Mouse (Mus musculus) small intestine, adult 2 months (tissue): ENCODE results near the gene Nckap5. TPM values are rescaled to one million over a fixed set of nuclear protein-coding genes. Genes with fewer than 3 reads are reported as not detected.

Source experiments
- H3K27ac ChIP-seq: fragments of 200-500 bp; 2 replicates; pipeline ENCODE4 v1.5.1; 2012; ENCODE audit warnings: low read depth, low read length, control low read depth, inconsistent platforms; ENCODE audit not compliant: insufficient read depth
- H3K27me3 ChIP-seq: fragments of 200-500 bp; 2 replicates; pipeline ENCODE4 v1.6.1; 2012; ENCODE audit warnings: mild to moderate bottlenecking, moderate library complexity, low read length, inconsistent platforms; ENCODE audit not compliant: control insufficient read depth, insufficient read depth
- H3K36me3 ChIP-seq: fragments of 200-500 bp; 2 replicates; pipeline ENCODE4 v1.6.1; 2012; ENCODE audit warnings: mild to moderate bottlenecking, low read length, control low read depth, inconsistent platforms; ENCODE audit not compliant: control insufficient read depth, insufficient read depth
- H3K4me1 ChIP-seq: fragments of 200-500 bp; 2 replicates; pipeline ENCODE4 v1.6.1; 2012; ENCODE audit warnings: low read length, inconsistent platforms, mixed read lengths; ENCODE audit not compliant: control insufficient read depth, insufficient read depth, insufficient read length
- H3K4me3 ChIP-seq: fragments of 200-500 bp; 2 replicates; pipeline ENCODE4 v1.5.1; 2012; ENCODE audit warnings: low read depth, mild to moderate bottlenecking, control low read depth, inconsistent platforms, low read length, moderate library complexity
- CTCF ChIP-seq: fragments of 200-500 bp; IDR thresholded peaks from 2 replicates; pipeline ENCODE4 v1.5.1; 2012; ENCODE audit warnings: low read depth, mild to moderate bottlenecking, control low read depth, inconsistent platforms, low read length, moderate library complexity, mixed read lengths; ENCODE audit not compliant: insufficient replicate concordance, insufficient read length; ENCODE audit errors: extremely low read depth
- POLR2A ChIP-seq: fragments of 200-500 bp; IDR thresholded peaks from 2 replicates; pipeline ENCODE4 v1.6.1; 2012; ENCODE audit warnings: low read depth, mild to moderate bottlenecking, control low read depth, inconsistent platforms, low read length, moderate library complexity
- WGBS: fragments of 180-500 bp; shearing (Covaris S2); methylation state at CpG from one replicate; pipeline ENCODE4 v1.1.7; 2018; 5-methylcytosine and 5-hydroxymethylcytosine counted together
- polyA plus RNA-seq: library from polyadenylated mRNA; depleted of rRNA; stranded (reverse); fragments of >200 nt; gene quantifications from 2 replicates; pipeline ENCODE4 v1.2.3, GENCODE M21; 2012

The Nckap5 gene
- polyA plus RNA-seq, 1 experiment: 8.5 TPM

DNA sequence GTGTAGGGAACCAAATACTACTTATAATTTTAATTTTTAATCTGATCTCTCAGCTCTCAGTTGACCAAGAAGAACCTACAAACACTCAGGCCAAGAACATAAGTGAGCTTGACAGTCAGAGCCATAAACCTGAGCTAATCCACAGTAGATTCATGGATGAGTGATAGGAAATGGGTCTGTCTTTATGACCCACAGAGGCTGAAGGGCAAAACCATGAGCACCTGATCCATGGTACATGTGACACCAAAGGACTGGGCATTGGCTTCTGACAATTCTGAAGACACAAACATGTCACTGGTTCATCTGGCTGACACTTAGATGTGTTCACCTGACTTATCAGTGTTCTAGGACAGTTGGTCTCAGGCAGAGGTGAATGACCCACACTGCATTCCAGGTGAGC lies 98.9 kb downstream of the Nckap5 start:
- no peak overlapping the region for H3K4me3 ChIP-seq
- TF ChIP-seq CTCF (no peak), POLR2A (no peak)
- no peaks in the 10 kb centered on the region for H3K27me3 ChIP-seq
- H3K27ac ChIP-seq: no peak overlapping the region
- H3K4me1 ChIP-seq: no peaks in the 10 kb centered on the region; the same call in 1 of the 2 replicates
- H3K36me3 ChIP-seq: no peaks in the 10 kb centered on the region

DNA sequence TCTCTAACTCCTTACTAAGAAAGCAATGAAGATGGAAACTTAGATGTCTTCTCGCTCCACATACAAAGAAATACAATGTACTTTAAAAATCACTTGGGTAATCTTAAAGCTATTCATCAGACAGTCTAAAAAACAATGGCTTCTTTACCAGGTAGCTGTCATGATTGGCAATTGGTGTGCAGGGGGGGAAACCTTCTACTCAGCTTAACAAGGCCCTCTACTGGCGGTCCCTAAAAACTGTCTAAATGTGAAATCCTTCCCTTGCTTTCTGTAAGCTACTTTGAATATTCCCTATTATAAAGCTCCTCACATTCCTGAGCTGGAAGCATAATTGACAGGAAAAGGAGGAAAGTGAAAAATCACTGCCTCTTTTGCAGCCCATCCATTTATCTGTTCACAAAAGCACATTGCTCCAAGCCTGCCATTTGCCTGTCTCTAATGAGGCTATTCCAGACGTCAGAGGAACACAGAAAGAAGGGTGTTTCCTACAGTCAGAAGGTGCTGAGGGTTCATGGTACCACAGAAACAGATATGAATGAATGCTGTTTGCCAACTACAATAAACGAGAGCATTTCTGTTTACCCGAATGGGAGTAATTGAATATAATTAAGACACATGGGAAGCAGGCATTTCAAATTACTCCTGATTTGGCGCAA lies 104.1 kb downstream of the Nckap5 start:
- H3K27me3 ChIP-seq: no peaks in the 10 kb centered on the region
- no peaks in the 10 kb centered on the region for H3K36me3 ChIP-seq
- no peak for TF ChIP-seq CTCF
- TF ChIP-seq POLR2A: no peak
- peaks cover 4% of the 10 kb centered on the region; the same call in 1 of the 2 replicates for H3K4me1 ChIP-seq
- no peak overlapping the region for H3K27ac ChIP-seq
- WGBS: 45% methylated on average over 6 of the region's 6 CpGs
- no peak overlapping the region for H3K4me3 ChIP-seq

DNA sequence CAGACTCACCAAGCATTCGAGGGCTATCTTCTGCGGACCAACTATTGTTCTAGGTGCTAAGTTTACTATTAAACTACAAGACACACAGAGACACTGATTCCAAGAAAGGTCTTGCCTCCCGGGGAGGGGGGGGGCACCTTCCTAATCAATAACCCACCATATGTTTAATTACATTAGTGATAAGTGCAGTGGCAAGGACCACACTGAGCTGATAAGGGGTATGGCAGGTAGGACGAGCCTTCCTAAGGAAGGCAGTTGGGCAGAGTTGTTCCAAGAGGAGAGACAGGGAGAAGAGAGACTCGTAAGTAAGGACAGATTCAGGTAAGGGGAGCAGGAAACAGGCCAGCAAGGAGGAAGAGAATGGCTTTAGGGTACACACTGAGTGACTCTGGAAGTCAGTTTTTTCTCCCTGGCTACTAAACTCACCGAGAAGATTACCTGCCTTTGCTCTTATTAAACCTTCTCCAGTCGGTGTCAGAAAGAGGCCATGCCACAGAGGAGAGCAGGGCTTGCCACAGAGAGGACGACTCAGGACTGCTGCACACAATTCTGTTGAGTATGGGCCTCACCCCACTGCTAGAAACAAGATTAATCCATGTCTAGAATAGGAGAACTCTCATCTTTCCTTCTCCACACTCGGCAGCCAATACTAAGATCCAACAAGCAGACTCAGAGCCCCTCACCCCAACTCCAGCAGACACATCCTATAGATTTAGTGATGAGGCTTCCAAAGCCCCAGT lies 104.8 kb downstream of the Nckap5 start:
- TF ChIP-seq CTCF: no peak
- TF ChIP-seq POLR2A: no peak
- WGBS: 48% methylated on average over 9 of the region's 9 CpGs
- no peaks in the 10 kb centered on the region for H3K36me3 ChIP-seq
- H3K27ac ChIP-seq: no peak overlapping the region
- no peaks in the 10 kb centered on the region for H3K27me3 ChIP-seq
- no peak overlapping the region for H3K4me3 ChIP-seq
- H3K4me1 ChIP-seq: peaks cover 9% of the 10 kb centered on the region

- no peak for TF ChIP-seq POLR2A
- no peak for TF ChIP-seq CTCF
- peaks cover 15% of the 10 kb centered on the region for H3K4me1 ChIP-seq
- 84% methylated on average over 1 of the region's 1 CpGs for WGBS
- no peaks in the 10 kb centered on the region for H3K36me3 ChIP-seq
- H3K4me3 ChIP-seq: no peak overlapping the region
- no peak overlapping the region for H3K27ac ChIP-seq
- no peaks in the 10 kb centered on the region for H3K27me3 ChIP-seq
Observed at GRCm38 (mm10) chr1:126721917-126722316, 108.7 kb downstream of the Nckap5 start.

DNA sequence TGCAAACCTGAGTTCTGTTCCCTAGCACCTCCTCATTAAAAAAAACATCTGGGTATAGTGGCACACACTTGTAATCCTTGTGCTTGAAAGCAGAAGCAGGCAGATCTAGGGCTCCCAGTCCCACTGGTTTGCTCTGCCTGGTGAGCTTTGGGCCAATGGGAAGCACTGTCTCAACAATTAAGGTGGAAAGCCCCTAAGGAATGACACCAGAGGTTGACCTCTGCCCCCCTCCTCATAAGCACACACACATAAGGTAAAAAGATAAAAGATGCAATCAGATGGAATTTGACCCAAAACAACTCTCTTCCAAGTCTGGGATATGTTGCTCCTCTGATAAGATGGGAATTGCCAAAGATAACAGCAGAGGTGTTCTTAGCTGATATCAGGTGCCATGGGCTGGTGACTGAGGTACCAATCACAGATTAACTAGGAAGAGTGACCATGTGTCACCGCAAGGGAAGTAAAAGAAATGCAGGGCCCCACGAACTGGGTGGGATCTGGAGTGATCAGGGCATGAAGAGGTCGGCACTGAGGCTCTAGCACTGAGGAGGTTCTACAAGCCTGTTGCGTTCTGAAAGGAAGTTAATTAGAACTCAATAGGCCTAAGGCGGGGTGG lies 110.8 kb downstream of the Nckap5 start:
- TF ChIP-seq CTCF: no peak
- no peak for TF ChIP-seq POLR2A
- 19% methylated on average over 5 of the region's 5 CpGs for WGBS
- H3K27ac ChIP-seq: peak overlapping the region; percentile 60
- H3K4me3 ChIP-seq: peak overlapping the region; percentile 5; the same call in 1 of the 2 replicates
- no peaks in the 10 kb centered on the region for H3K36me3 ChIP-seq
- H3K4me1 ChIP-seq: peaks cover 15% of the 10 kb centered on the region
- no peaks in the 10 kb centered on the region for H3K27me3 ChIP-seq

- H3K4me3 ChIP-seq: no peak overlapping the region
- no peaks in the 10 kb centered on the region for H3K4me1 ChIP-seq
- TF ChIP-seq CTCF: no peak
- no peak for TF ChIP-seq POLR2A
- H3K27me3 ChIP-seq: no peaks in the 10 kb centered on the region
- H3K36me3 ChIP-seq: no peaks in the 10 kb centered on the region
- no peak overlapping the region for H3K27ac ChIP-seq
- WGBS: 94% methylated on average over 16 of the region's 16 CpGs
Observed at GRCm38 (mm10) chr1:126706611-126707010, 124.0 kb downstream of the Nckap5 start.

GRCm38 (mm10) chr1:126700978-126701320 lies 129.7 kb downstream of the Nckap5 start:
- WGBS: 92% methylated on average over 4 of the region's 4 CpGs
- H3K36me3 ChIP-seq: no peaks in the 10 kb centered on the region
- no peaks in the 10 kb centered on the region for H3K27me3 ChIP-seq
- H3K27ac ChIP-seq: no peak overlapping the region
- TF ChIP-seq POLR2A (no peak), CTCF (no peak)
- no peaks in the 10 kb centered on the region for H3K4me1 ChIP-seq
- H3K4me3 ChIP-seq: no peak overlapping the region
